Mouse (Mus musculus): ENCODE measurements at regions not wholly inside any gene's neighbourhood (a gene's known extent, or its start where the extent isn't known, plus 50 kb on each side); places are given as distances from the start of the nearest gene placed in this dataset.

GRCm38 (mm10) chr7:134581746-134582145 lies 88.7 kb upstream of the Dock1 start:
- Histone ChIP-seq H3K9ac (ENCODE audit: control insufficient read depth, low read depth, low read length, poor library complexity, severe bottlenecking) (no peak overlapping the region), H3K9me3 (replicated peaks; ENCODE audit: insufficient read depth, low read length) (no peaks in the 10 kb centered on the region), H3K27me3 (ENCODE audit: control insufficient read depth in 1 of 2, insufficient read depth in 2 of 2, low read length in 2 of 2) (no peaks in the 10 kb centered on the region), H3K4me3 (ENCODE audit: control insufficient read depth in 1 of 2, insufficient read depth in 1 of 2, low read depth in 2 of 2, low read length in 2 of 2) (no peak overlapping the region), H3K27ac (ENCODE audit: control insufficient read depth, low read depth, low read length) (no peak overlapping the region), H3K79me2 (ENCODE audit: control insufficient read depth, insufficient read depth, low read length, poor library complexity) (no peaks in the 10 kb centered on the region), H3K4me1 (ENCODE audit: control insufficient read depth in 1 of 2, insufficient read depth in 2 of 2, low read length in 2 of 2) (no peaks in the 10 kb centered on the region), H3K36me3 (ENCODE audit: control insufficient read depth in 1 of 2, insufficient read depth in 2 of 2, low read length in 2 of 2) (no peaks in the 10 kb centered on the region)
- DNase-seq (ENCODE audit: low read depth, low spot score), result no peak
- TF ChIP-seq POLR2AphosphoS2 (IDR thresholded peaks at IDR 0.05; ENCODE audit: low read length), result no peak
- TF ChIP-seq JUND (IDR thresholded peaks at IDR 0.05; ENCODE audit: low read depth, low read length), result no peak
- no peak for TF ChIP-seq MEF2A (IDR thresholded peaks at IDR 0.05; ENCODE audit: extremely low read depth, insufficient replicate concordance, low read depth, low read length, poor library complexity, severe bottlenecking)
- no peak for TF ChIP-seq SIN3A (IDR thresholded peaks at IDR 0.05; ENCODE audit: low read length)
- TF ChIP-seq TCF12 (IDR thresholded peaks at IDR 0.05; ENCODE audit: low read depth, low read length), result no peak
- TF ChIP-seq ELF1 (IDR thresholded peaks at IDR 0.05; ENCODE audit: low read depth, low read length), result no peak
- TF ChIP-seq USF2 (IDR thresholded peaks at IDR 0.05; ENCODE audit: borderline replicate concordance in 1 of 2, insufficient read depth in 1 of 2, low read depth in 1 of 2, low read length in 2 of 2), result no peak
- TF ChIP-seq NRF1 (IDR thresholded peaks at IDR 0.05; ENCODE audit: insufficient read depth, low read depth, low read length, poor library complexity, severe bottlenecking), result no peak
- TF ChIP-seq MXI1 (IDR thresholded peaks at IDR 0.05; ENCODE audit: low read depth, low read length), result no peak

- no peak overlapping the region for H3K9ac ChIP-seq (ENCODE audit: control insufficient read depth, low read depth, low read length, poor library complexity, severe bottlenecking)
- no peak for DNase-seq (ENCODE audit: low read depth, low spot score)
These were observed 85.0 kb upstream of the Dock1 start for GRCm38 (mm10) chr7:134585478-134585877.

DNA sequence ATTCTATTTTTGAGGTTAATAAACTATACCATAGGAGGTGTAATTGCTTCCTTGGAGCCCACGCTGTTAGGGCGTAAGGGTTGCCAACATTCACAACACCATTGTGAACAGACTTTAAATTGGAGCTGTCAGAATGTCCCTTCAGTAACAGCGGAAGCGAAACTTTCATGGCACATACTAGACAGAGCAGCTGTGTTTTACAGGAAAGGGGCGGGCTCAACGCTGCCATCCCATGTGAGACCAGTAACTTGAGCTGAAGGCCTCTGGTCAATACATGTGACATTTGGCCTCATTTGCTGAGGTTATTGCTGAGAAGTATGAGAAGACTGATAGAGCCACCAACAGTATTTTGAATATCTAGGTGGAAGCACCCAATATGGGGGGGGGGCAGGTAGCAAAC lies 83.5 kb upstream of the Dock1 start:
- Histone ChIP-seq H3K27ac (ENCODE audit: control insufficient read depth, low read depth, low read length) (no peak overlapping the region), H3K4me3 (ENCODE audit: control insufficient read depth in 1 of 2, insufficient read depth in 1 of 2, low read depth in 2 of 2, low read length in 2 of 2) (no peak overlapping the region), H3K79me2 (ENCODE audit: control insufficient read depth, insufficient read depth, low read length, poor library complexity) (no peaks in the 10 kb centered on the region), H3K36me3 (ENCODE audit: control insufficient read depth in 1 of 2, insufficient read depth in 2 of 2, low read length in 2 of 2) (no peaks in the 10 kb centered on the region), H3K9ac (ENCODE audit: control insufficient read depth, low read depth, low read length, poor library complexity, severe bottlenecking) (no peak overlapping the region), H3K27me3 (ENCODE audit: control insufficient read depth in 1 of 2, insufficient read depth in 2 of 2, low read length in 2 of 2) (no peaks in the 10 kb centered on the region; a peak in 1 of 4 replicates), H3K4me1 (ENCODE audit: control insufficient read depth in 1 of 2, insufficient read depth in 2 of 2, low read length in 2 of 2) (no peaks in the 10 kb centered on the region), H3K9me3 (replicated peaks; ENCODE audit: insufficient read depth, low read length) (no peaks in the 10 kb centered on the region)
- no peak for DNase-seq (ENCODE audit: low read depth, low spot score)
- TF ChIP-seq RAD21 (IDR thresholded peaks at IDR 0.05; ENCODE audit: low read depth, low read length) (no peak), POLR2A (IDR thresholded peaks at IDR 0.05; ENCODE audit: control insufficient read depth in 1 of 2, insufficient read depth in 1 of 2, low read depth in 1 of 2, low read length in 2 of 2, poor library complexity in 1 of 2) (no peak), MYC (IDR thresholded peaks at IDR 0.05; ENCODE audit: low read depth, low read length) (no peak), NELFE (IDR thresholded peaks at IDR 0.05; ENCODE audit: low read depth, low read length) (no peak), JUND (IDR thresholded peaks at IDR 0.05; ENCODE audit: low read depth, low read length) (no peak), RCOR1 (IDR thresholded peaks at IDR 0.05; ENCODE audit: low read depth, low read length) (no peak), CHD2 (IDR thresholded peaks at IDR 0.05; ENCODE audit: low read length) (no peak), USF1 (IDR thresholded peaks at IDR 0.05; ENCODE audit: low read depth, low read length) (no peak), GATA1 (IDR thresholded peaks at IDR 0.05; ENCODE audit: low read depth, low read length) (no peak), KAT2A (conservative IDR thresholded peaks at IDR 0.05; ENCODE audit: low read depth, low read length) (no peak), POLR2AphosphoS2 (IDR thresholded peaks at IDR 0.05; ENCODE audit: low read length) (no peak), E2F4 (IDR thresholded peaks at IDR 0.05; ENCODE audit: borderline replicate concordance, low read depth, low read length) (no peak), TCF12 (IDR thresholded peaks at IDR 0.05; ENCODE audit: low read depth, low read length) (no peak), BHLHE40 (IDR thresholded peaks at IDR 0.05; ENCODE audit: borderline replicate concordance, low read depth, low read length) (no peak)

More at GRCm38 (mm10) chr7:134585478-134585877, 85.0 kb upstream of the Dock1 start:
- H3K4me1 ChIP-seq (ENCODE audit: control insufficient read depth in 1 of 2, insufficient read depth in 2 of 2, low read length in 2 of 2), result no peaks in the 10 kb centered on the region
- H3K27me3 ChIP-seq (ENCODE audit: control insufficient read depth in 1 of 2, insufficient read depth in 2 of 2, low read length in 2 of 2), result no peaks in the 10 kb centered on the region; a peak in 1 of 4 replicates
- TF ChIP-seq ZNF384 (IDR thresholded peaks at IDR 0.05; ENCODE audit: low read depth, low read length) (no peak), SIN3A (IDR thresholded peaks at IDR 0.05; ENCODE audit: low read length) (no peak), CTCF (IDR thresholded peaks at IDR 0.05 in 2 of 3, conservative IDR thresholded peaks at IDR 0.05 in 1 of 3; ENCODE audit: control insufficient read depth in 1 of 3, insufficient read depth in 1 of 3, low read depth in 2 of 3, low read length in 3 of 3, poor library complexity in 1 of 3, severe bottlenecking in 1 of 3) (no peak), E2F4 (IDR thresholded peaks at IDR 0.05; ENCODE audit: borderline replicate concordance, low read depth, low read length) (no peak)
- H3K27ac ChIP-seq (ENCODE audit: control insufficient read depth, low read depth, low read length), result no peak overlapping the region
- no peak overlapping the region for H3K4me3 ChIP-seq (ENCODE audit: control insufficient read depth in 1 of 2, insufficient read depth in 1 of 2, low read depth in 2 of 2, low read length in 2 of 2)
- no peaks in the 10 kb centered on the region for H3K9me3 ChIP-seq (replicated peaks; ENCODE audit: insufficient read depth, low read length)
- no peaks in the 10 kb centered on the region for H3K36me3 ChIP-seq (ENCODE audit: control insufficient read depth in 1 of 2, insufficient read depth in 2 of 2, low read length in 2 of 2)
- no peaks in the 10 kb centered on the region for H3K79me2 ChIP-seq (ENCODE audit: control insufficient read depth, insufficient read depth, low read length, poor library complexity)
